Mouse (Mus musculus) neural tube, postnatal 0 days (tissue): ENCODE results near the gene Slc25a5. TPM values are rescaled to one million over a fixed set of nuclear protein-coding genes. Genes with fewer than 3 reads are reported as not detected.

Experiments used
- polyA plus RNA-seq: library from polyadenylated mRNA; unstranded; fragments of >200 nt; fragmentation: Nextera tagmentation; extraction: Ambion mirVana; gene quantifications from 2 replicates; pipeline ENCODE4 v1.2.1, GENCODE M21; 2015

Gene Slc25a5
- polyA plus RNA-seq: 711 and 726 TPM in 2 replicates

GRCm38 (mm10) chrX:36795424-36796162, at the start of gene Slc25a5:
Gene Slc25a5, plus strand, starts transcription at chrX:36795651.

Other genes starting within 250 kb of the Slc25a5 start
- 511 and 518 TPM in 2 replicates for gene Pgrmc1, start 197.4 kb upstream of the Slc25a5 start, polyA plus RNA-seq
- gene Akap17b, start 150.3 kb upstream of the Slc25a5 start, polyA plus RNA-seq: 5.7 and 5.8 TPM in 2 replicates
- gene Slc25a43, start 52.0 kb upstream of the Slc25a5 start, polyA plus RNA-seq: 1.3 and 1.4 TPM in 2 replicates
- 136 and 139 TPM in 2 replicates for gene Ube2a, start 78.2 kb downstream of the Slc25a5 start, polyA plus RNA-seq
- 20.5 and 21.1 TPM in 2 replicates for gene C330007P06Rik, start 78.5 kb downstream of the Slc25a5 start, polyA plus RNA-seq
- gene Nkrf, start 107.2 kb downstream of the Slc25a5 start, polyA plus RNA-seq: 18.1 and 20.5 TPM in 2 replicates
- 52.2 and 57.4 TPM in 2 replicates for gene Sept6, start 196.1 kb downstream of the Slc25a5 start, polyA plus RNA-seq